17 mouse cellular contexts compared by ENCODE assay signal in the genomic region with DNA sequence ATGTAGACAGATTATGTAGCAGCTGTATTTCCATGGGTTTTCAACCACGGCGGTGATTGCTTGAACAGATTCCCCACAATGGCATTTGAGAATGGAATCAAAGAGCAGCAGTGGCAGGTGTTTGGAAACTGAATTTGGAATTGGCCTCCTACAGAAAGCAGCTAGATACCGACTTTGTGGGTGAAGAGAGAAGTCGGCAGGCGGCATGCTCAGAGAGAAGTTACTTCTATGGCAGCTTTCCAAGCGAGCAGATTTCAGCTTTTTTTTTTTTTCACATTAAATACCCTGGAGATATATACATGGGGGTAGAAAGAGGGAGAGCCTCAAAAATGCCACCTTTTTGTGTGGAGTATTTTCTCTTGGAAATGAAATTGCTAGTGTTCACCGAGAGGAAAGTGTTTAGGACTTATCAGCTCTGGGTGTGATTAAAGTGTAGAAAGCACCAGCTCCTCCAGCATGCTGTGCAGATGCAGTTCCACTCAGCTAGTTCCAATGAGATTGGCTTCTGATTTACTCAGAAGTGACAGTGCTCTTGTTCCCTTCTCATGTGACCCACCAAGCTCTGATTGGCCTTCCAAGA.
DNase-seq lines count a peak whose midpoint lies in the region; ATAC-seq and TF ChIP-seq lines count a peak whose summit lies in the region.
"Had no signal": no experiment of that assay in that cellular context is flagged by ENCODE, and none has a peak within 500 bp of the region (broad histone marks: within the 10 kb centered on the region; RNA-seq: fewer than 3 reads in every experiment).

No protein-coding gene starts in this region.

- 58% methylated on average over 7 of the region's 7 CpGs for WGBS in heart, embryonic 15.5 days

- H3K9me3 ChIP-seq in heart, embryonic 15.5 days (replicated peaks): no peaks in the 10 kb centered on the region
- H3K9me3 ChIP-seq: embryonic facial prominence, embryonic 12.5 days; forebrain, embryonic 10.5 days; limb, embryonic 13.5 days had no signal

- TF ChIP-seq CTCF in layer of hippocampus, adult 2 months (conservative IDR thresholded peaks at IDR 0.05): no peak

- H3K9ac ChIP-seq in heart, embryonic 15.5 days: no peak overlapping the region
- H3K9ac ChIP-seq: embryonic facial prominence, embryonic 12.5 days; limb, embryonic 13.5 days; liver, postnatal 0 days had no signal

- H3K4me2 ChIP-seq in heart, embryonic 15.5 days: 0 out of 2 replicates have a peak overlapping the region, but pooled peaks have one; percentile 6
- H3K4me2 ChIP-seq: embryonic facial prominence, embryonic 12.5 days; limb, embryonic 13.5 days had no signal

- H3K27me3 ChIP-seq in heart, embryonic 15.5 days: no peaks in the 10 kb centered on the region
- H3K27me3 ChIP-seq: embryonic facial prominence, embryonic 12.5 days; limb, embryonic 13.5 days had no signal

- H3K4me1 ChIP-seq in heart, embryonic 15.5 days (replicated peaks): no peaks in the 10 kb centered on the region
- H3K4me1 ChIP-seq: embryonic facial prominence, embryonic 12.5 days; forebrain, embryonic 10.5 days; limb, embryonic 13.5 days had no signal

- intact Hi-C loops in left cerebral cortex, postnatal 10 days (cut with DNase I): no loop called here

- H3K27ac ChIP-seq in heart, embryonic 15.5 days: no peak overlapping the region
- peak overlapping the region; percentile 75 for H3K27ac ChIP-seq in layer of hippocampus, adult 2 months
- H3K27ac ChIP-seq: embryonic facial prominence, embryonic 12.5 days; forebrain, embryonic 10.5 days; limb, embryonic 13.5 days; stomach, postnatal 0 days had no signal

- no peak for ATAC-seq in heart, embryonic 15.5 days (replicated peaks; ENCODE audit: insufficient number of reproducible peaks, insufficient read depth, low FRiP score, low read depth)
- ATAC-seq in activated CD4-positive, CD25-positive, alpha-beta regulatory T cell, adult 4 months: no peak
- ATAC-seq: liver, postnatal 0 days had no signal

- DNase-seq in heart, adult 8-10 months (ENCODE audit: low spot score): no peak
- peak; percentile 69 to 80 for DNase-seq in layer of hippocampus, adult 2 months (ENCODE audit: low spot score in 2 of 2)
- DNase-seq in left cerebral cortex, postnatal 10 days (ENCODE audit: extremely low spot score in 1 of 2, low spot score in 2 of 2): peak; percentile 22 to 45
- peak; percentile 4 for DNase-seq in right cerebral cortex, postnatal 4 days
- no peak for DNase-seq in neural tube, embryonic 10.5 days (ENCODE audit: extremely low spot score, low spot score)
- no peak for DNase-seq in heart, adult 11 months
- DNase-seq: adrenal gland, postnatal 10 days; kidney, postnatal 14 days; liver, postnatal 0 days; midbrain, embryonic 14.5 days; spleen, adult 18-20 months had no signal

- no peaks in the 10 kb centered on the region for H3K36me3 ChIP-seq in heart, embryonic 15.5 days
- H3K36me3 ChIP-seq: embryonic facial prominence, embryonic 12.5 days; forebrain, embryonic 10.5 days; limb, embryonic 13.5 days had no signal

- no peak overlapping the region for H3K4me3 ChIP-seq in heart, embryonic 15.5 days
- H3K4me3 ChIP-seq in layer of hippocampus, adult 2 months: no peak overlapping the region
- H3K4me3 ChIP-seq: embryonic facial prominence, embryonic 12.5 days; forebrain, embryonic 10.5 days; limb, embryonic 13.5 days had no signal

Comparison
In these comparisons a context has a peak if more than half of its experiments do, and no peak if none do; other contexts are left out.
1. DNase-seq: peak in layer of hippocampus, adult 2 months (2 of 2), left cerebral cortex, postnatal 10 days (2 of 2) and right cerebral cortex, postnatal 4 days (single experiment); none in heart, adult 8-10 months (single experiment), neural tube, embryonic 10.5 days (single experiment) and heart, adult 11 months (single experiment).